Mouse (Mus musculus) cerebellum, adult 2 months (tissue): Measurements from ENCODE around the gene Tmem114. TPM values are rescaled to one million over a fixed set of nuclear protein-coding genes. Genes with fewer than 3 reads are reported as not detected.

Experiments used
- DNase-seq, 2 experiments: peaks; one replicate each; pipeline ENCODE4 v3.0.0; 2021
- H3K27ac ChIP-seq: fragments of 200-500 bp; 2 replicates; pipeline ENCODE4 v1.5.1; 2012; ENCODE audit warnings: low read length, control low read depth, inconsistent platforms; ENCODE audit not compliant: insufficient read depth
- H3K27me3 ChIP-seq: fragments of 200-500 bp; 2 replicates; pipeline ENCODE4 v1.6.1; 2012; ENCODE audit warnings: inconsistent platforms, mild to moderate bottlenecking, low read length, moderate library complexity; ENCODE audit not compliant: control insufficient read depth, insufficient read depth
- H3K4me1 ChIP-seq: fragments of 200-500 bp; 2 replicates; pipeline ENCODE4 v1.6.1; 2011; ENCODE audit warnings: low read length; ENCODE audit not compliant: control insufficient read depth, insufficient read depth
- H3K4me3 ChIP-seq: fragments of 200-500 bp; replicated peaks from 2 replicates; pipeline ENCODE3; 2011; ENCODE audit warnings: mild to moderate bottlenecking, low read depth, low read length, control low read depth; ENCODE audit not compliant: insufficient read depth
- CTCF ChIP-seq: fragments of 200-500 bp; IDR thresholded peaks from 2 replicates; pipeline ENCODE4 v1.5.1; 2011; ENCODE audit warnings: low read depth, mild to moderate bottlenecking, control low read depth, low read length, moderate library complexity, borderline replicate concordance; ENCODE audit not compliant: insufficient read depth
- POLR2A ChIP-seq: fragments of 200-500 bp; IDR thresholded peaks from 2 replicates; pipeline ENCODE4 v1.6.1; 2011; ENCODE audit warnings: low read length, control low read depth, borderline replicate concordance; ENCODE audit not compliant: insufficient read depth
- WGBS: fragments of 180-500 bp; shearing (Covaris S2); methylation state at CpG from one replicate; pipeline ENCODE4 v1.1.7; 2018; 5-methylcytosine and 5-hydroxymethylcytosine counted together
- polyA plus RNA-seq: library from polyadenylated mRNA; depleted of rRNA; stranded (reverse); fragments of >200 nt; gene quantifications from 2 replicates; pipeline ENCODE4 v1.2.3, GENCODE M21; 2012

Tmem114 gene
- polyA plus RNA-seq, 1 experiment: 1.8 TPM

GRCm38 (mm10) chr16:8446256-8446655 is 21.3 kb upstream of the Tmem114 start:
- WGBS: 95% methylated on average over 6 of the region's 6 CpGs
- Histone ChIP-seq H3K27me3 (no peaks in the 10 kb centered on the region), H3K27ac (no peak overlapping the region), H3K4me1 (no peaks in the 10 kb centered on the region), H3K4me3 (no peak overlapping the region)
- TF ChIP-seq CTCF (no peak), POLR2A (no peak)
- no peak for DNase-seq

GRCm38 (mm10) chr16:8444911-8445310 is 20.0 kb upstream of the Tmem114 start:
- 31% methylated on average over 7 of the region's 7 CpGs for WGBS
- Histone ChIP-seq H3K27ac (no peak overlapping the region), H3K4me3 (no peak overlapping the region), H3K27me3 (no peaks in the 10 kb centered on the region), H3K4me1 (no peaks in the 10 kb centered on the region)
- no peak for TF ChIP-seq CTCF
- TF ChIP-seq POLR2A: no peak
- no peak for DNase-seq

DNA sequence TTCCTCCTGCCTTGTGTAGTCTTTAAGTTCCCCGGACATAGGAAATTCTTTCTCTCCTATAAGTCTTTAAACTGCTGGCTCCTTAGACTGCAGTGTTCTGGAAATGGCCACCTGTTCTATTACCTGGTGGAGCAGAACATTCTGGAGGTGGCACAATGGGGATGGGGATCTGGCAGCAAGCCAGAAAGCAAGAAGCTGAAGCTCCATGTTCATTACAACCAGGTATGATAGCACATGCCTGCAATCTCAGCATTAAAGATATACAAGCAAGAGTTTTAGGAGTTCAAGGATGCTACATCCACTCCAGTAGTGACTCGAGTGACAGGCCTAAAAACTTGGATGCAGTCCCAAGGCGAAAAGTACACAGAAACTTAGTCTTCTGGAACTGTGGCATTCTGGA is 7.7 kb upstream of the Tmem114 start:
- H3K27ac ChIP-seq: no peak overlapping the region
- no peaks in the 10 kb centered on the region for H3K27me3 ChIP-seq
- TF ChIP-seq CTCF (no peak), POLR2A (no peak)
- WGBS: 89% methylated on average over 3 of the region's 3 CpGs
- H3K4me3 ChIP-seq: no peak overlapping the region
- DNase-seq: no peak
- no peaks in the 10 kb centered on the region for H3K4me1 ChIP-seq

GRCm38 (mm10) chr16:8429531-8429930 is 4.6 kb upstream of the Tmem114 start:
- Histone ChIP-seq H3K4me3 (no peak overlapping the region), H3K4me1 (0 out of 2 replicates have a peak, but pooled peaks cover 3% of the 10 kb centered on the region), H3K27me3 (0 out of 2 replicates have a peak, but pooled peaks cover 2% of the 10 kb centered on the region), H3K27ac (no peak overlapping the region)
- WGBS: 92% methylated on average over 4 of the region's 4 CpGs
- TF ChIP-seq CTCF: no peak
- no peak for TF ChIP-seq POLR2A
- DNase-seq: no peak

DNA sequence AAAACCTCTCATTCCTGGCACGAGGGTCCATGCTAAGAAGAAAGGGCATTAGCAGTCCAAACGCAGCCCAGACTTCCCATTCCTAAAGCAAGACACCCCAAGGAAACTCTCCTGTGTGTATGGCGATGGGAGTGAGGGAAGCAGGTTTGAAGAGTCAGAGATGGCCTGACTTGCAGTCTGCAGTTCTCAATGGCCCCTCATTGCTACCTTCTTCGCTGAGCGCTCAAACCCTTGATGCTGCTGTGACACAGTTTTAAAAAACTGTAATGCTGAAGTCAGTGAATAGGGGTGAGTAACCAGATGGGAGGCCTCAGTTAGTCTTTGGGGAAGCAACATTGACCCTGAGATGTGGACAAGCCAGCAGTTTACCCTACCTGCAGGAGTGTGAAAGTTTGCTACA is 800 bp upstream of the Tmem114 start:
- DNase-seq: no peak
- Histone ChIP-seq H3K4me1 (peaks cover 9% of the 10 kb centered on the region; the same call in 1 of the 2 replicates), H3K27ac (no peak overlapping the region), H3K4me3 (no peak overlapping the region), H3K27me3 (0 out of 2 replicates have a peak, but pooled peaks cover 2% of the 10 kb centered on the region)
- 88% methylated on average over 5 of the region's 5 CpGs for WGBS
- no peak for TF ChIP-seq CTCF
- TF ChIP-seq POLR2A: no peak

DNA sequence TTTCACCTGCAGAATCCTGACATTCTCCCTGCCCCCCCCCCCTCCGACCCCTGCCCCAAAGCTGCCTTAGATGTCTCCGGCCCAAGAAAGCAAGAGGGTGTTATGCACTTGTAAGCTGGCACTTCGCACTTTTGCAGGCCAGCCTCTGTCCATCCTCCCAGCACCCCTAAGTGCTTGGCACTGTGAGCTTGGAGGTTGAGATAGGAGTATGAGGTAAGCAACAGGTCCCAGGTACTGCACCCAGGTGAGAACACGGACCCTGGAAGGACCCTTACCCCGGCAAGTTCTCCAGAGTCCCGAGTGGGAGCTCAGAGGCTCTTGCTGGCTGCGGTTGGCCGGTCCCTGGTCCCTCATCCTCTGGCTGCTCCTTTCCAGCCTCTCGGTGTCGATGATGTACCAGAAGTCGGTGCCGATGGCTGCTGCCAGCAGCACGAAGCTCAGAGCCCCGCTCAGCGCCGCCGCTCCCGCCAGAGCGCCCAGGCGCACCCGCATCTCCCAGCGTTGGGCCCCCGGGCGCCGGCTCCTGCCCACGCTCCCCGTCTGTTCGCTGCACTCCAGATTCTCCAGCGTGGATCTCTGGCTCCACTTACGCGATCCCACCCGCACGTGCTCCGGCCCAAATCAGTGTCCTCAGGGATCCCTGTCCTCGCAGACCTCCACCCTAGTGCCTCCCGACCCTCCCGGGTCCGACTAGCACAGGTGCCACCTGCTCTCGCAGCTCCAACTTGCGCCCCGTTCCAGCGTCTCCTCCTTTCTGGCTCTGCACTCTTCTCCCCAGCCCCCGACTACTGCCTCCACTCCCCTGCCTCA is 570 bp downstream of the Tmem114 start:
- peaks cover 14% of the 10 kb centered on the region for H3K4me1 ChIP-seq
- DNase-seq: peak in 1 of 2 experiments; percentile 37
- TF ChIP-seq POLR2A: no peak
- no peak for TF ChIP-seq CTCF
- H3K4me3 ChIP-seq: peak overlapping the region; percentile 29
- 7% methylated on average over 43 of the region's 43 CpGs for whole genome bisulfite sequencing
- 0 out of 2 replicates have a peak, but pooled peaks cover 2% of the 10 kb centered on the region for H3K27me3 ChIP-seq
- no peak overlapping the region for H3K27ac ChIP-seq

GRCm38 (mm10) chr16:8423626-8424114 is 1.3 kb downstream of the Tmem114 start:
- TF ChIP-seq POLR2A (no peak), CTCF (no peak)
- WGBS: 74% methylated on average over 7 of the region's 7 CpGs
- 0 out of 2 replicates have a peak, but pooled peaks cover 2% of the 10 kb centered on the region for H3K27me3 ChIP-seq
- DNase-seq: no peak
- no peak overlapping the region for H3K4me3 ChIP-seq
- H3K4me1 ChIP-seq: peaks cover 14% of the 10 kb centered on the region
- no peak overlapping the region for H3K27ac ChIP-seq

GRCm38 (mm10) chr16:8420842-8421241 is 4.1 kb downstream of the Tmem114 start:
- H3K27me3 ChIP-seq: 0 out of 2 replicates have a peak, but pooled peaks cover 2% of the 10 kb centered on the region
- TF ChIP-seq POLR2A (no peak), CTCF (no peak)
- DNase-seq: no peak
- no peak overlapping the region for H3K4me3 ChIP-seq
- WGBS: 73% methylated on average over 4 of the region's 4 CpGs
- H3K4me1 ChIP-seq: peaks cover 14% of the 10 kb centered on the region
- no peak overlapping the region for H3K27ac ChIP-seq
